Mouse (Mus musculus) bone marrow, adult 2 months (tissue): ENCODE results near the gene Hhat.

Source experiments
- CTCF ChIP-seq: fragments of 200-500 bp; IDR thresholded peaks from 2 replicates; pipeline ENCODE4 v1.5.1; 2011; ENCODE audit warnings: low read length, control low read depth; ENCODE audit not compliant: control insufficient read depth, insufficient read depth
- POLR2A ChIP-seq: fragments of 200-500 bp; IDR thresholded peaks from 2 replicates; pipeline ENCODE4 v1.6.1; 2011; ENCODE audit warnings: low read depth, mild to moderate bottlenecking, control low read depth, low read length, borderline replicate concordance; ENCODE audit not compliant: control insufficient read depth

DNA sequence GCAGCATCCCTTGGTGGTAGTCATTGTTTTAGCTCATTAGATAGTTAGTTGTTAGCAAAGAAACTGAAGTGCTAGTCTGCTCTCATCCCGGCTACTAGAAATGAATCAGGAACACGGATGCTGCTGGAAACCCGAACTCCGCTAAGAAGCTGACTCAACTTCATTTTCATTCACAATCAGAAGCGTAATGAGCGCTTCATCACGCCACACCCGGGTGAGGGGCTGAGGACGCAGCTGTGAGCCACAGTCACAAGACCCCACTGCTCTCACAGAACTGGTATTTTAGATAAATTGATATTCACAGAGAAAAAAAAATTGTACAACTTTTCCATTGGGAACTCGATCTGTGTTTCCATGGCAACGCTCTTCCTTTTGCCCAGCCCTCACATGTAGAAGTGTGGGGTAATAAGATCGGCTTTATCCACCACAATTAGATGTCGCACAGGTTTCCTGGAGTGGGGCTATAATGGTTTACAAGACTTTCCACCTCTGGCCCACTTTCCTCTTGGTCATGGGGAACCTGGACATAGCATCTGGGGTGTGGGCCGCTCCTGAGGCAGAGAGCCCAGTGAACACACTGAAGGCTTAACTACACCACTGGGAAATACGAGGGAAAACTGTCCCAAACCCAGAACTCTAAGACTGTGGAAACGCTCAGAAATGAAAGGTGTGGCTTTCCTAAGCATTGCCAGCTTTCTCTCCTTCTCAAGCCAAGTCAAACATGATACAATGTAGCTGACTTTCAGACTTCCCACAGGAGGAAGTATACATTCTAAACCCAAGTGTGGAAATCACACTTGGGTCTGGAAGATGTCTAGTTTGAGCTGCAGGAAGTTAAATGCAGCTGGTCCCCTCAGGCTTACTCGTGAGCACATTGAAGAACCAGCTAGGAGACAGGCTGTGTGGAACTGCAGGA, 14.3 kb upstream of the Hhat start:
- TF ChIP-seq CTCF (no peak), POLR2A (no peak)
